Mouse (Mus musculus): ENCODE measurements around the gene Rtn2. TPM values are rescaled to one million over a fixed set of nuclear protein-coding genes. Genes with fewer than 3 reads are reported as not detected.

Gene Rtn2
- polyA plus RNA-seq, 1 experiment, result 6.8 TPM

DNA sequence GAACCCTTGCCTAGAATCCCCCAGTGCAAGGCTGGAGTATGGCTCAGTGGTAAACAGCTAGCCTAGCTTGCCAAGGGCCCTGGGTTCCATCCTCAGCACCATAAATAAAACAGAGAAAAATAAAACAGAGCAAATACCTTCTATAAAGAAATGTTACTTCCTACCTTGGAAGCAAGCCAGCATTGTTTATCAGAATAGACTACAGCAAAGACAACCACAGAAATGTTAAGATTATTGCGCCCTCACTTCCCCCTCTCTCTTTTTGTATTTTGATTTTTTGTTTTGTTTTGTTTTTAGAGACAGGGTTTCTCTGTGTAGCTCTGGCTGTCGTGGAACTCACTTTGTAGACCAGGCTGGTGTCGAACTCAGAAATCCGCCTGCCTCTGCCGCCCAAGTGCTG is 15.4 kb downstream of the Rtn2 start:
- Histone ChIP-seq H3K4me1 (ENCODE audit: control insufficient read depth, insufficient read depth, low read length) (no peaks in the 10 kb centered on the region), H3K4me3 (ENCODE audit: insufficient read depth, low read length) (no peak overlapping the region), H3K27ac (ENCODE audit: insufficient read depth, low read length) (no peak overlapping the region)
- no peak for TF ChIP-seq POLR2A (IDR thresholded peaks at IDR 0.05; ENCODE audit: low read depth, low read length)
- TF ChIP-seq CTCF (IDR thresholded peaks at IDR 0.05; ENCODE audit: borderline replicate concordance, insufficient read depth, low read length), result no peak

DNA sequence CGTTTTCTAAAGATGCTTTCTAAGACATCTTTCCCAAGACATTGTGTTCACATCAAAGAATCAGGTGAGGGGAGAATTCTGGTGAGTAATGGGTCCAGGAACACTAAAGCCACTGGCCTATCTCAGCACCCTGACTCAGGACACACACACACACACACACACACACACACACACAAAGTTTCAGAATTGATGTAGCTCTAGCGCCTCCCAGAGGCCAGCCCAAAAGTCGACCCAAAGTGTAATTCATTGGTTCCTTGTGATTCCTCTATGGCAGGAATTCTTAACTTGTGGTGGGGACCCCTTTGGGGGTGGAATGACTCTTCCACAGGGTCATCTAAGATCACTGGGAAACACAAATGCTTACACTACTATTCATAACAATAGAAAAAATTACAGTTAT is 16.8 kb downstream of the Rtn2 start:
- no peak for TF ChIP-seq POLR2A (IDR thresholded peaks at IDR 0.05; ENCODE audit: low read depth, low read length)
- TF ChIP-seq CTCF (IDR thresholded peaks at IDR 0.05; ENCODE audit: borderline replicate concordance, insufficient read depth, low read length), result peak; percentile 49; the same call in 1 of the 2 replicates
- Histone ChIP-seq H3K27ac (ENCODE audit: insufficient read depth, low read length) (no peak overlapping the region), H3K4me1 (ENCODE audit: control insufficient read depth, insufficient read depth, low read length) (no peaks in the 10 kb centered on the region), H3K4me3 (ENCODE audit: insufficient read depth, low read length) (no peak overlapping the region)

DNA sequence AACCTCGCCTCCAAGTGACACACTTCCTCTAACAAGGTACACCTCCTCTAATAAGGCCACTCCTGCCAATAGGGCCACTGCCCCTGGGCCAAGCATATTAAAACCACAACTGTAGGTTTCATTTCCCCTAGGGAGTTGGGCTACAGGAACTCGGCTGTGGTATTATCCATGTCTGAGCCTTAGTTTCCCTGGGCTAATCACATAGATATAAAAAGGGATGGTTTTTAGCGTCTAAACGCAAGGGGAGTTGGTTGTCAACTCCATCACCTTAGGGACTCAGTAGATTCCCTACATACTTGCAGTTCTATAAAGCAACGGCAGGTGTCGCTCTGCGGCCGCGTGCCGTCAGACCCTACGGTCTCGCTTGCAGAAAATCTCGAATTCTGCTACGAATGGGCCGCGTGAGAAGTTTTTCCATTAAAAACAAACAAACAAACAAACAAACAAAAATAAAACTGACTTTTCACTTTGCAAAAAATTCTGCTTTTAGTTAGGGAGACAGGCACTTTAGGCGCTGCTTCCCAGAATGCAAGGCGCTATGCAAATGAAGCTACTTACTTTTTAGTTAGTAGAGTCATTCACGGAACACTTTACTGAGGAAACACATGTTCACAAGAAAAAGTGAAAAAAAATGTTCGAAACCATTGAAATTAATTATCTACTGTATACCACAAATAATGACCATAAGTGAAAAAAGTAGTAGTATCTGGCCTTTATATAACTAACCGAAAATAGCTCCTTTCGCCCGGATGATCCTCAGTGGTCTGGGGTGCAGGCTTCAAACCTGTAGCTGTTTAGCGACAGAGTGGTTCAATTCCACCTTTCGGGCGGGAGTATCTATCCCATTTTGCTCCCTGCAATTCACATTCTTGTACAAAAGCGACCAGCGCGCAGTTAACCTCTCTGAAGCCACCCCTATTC is 18.3 kb downstream of the Rtn2 start:
- H3K4me3 ChIP-seq (ENCODE audit: insufficient read depth, low read length), result peak overlapping the region; percentile 49
- H3K27ac ChIP-seq (ENCODE audit: insufficient read depth, low read length), result no peak overlapping the region

DNA sequence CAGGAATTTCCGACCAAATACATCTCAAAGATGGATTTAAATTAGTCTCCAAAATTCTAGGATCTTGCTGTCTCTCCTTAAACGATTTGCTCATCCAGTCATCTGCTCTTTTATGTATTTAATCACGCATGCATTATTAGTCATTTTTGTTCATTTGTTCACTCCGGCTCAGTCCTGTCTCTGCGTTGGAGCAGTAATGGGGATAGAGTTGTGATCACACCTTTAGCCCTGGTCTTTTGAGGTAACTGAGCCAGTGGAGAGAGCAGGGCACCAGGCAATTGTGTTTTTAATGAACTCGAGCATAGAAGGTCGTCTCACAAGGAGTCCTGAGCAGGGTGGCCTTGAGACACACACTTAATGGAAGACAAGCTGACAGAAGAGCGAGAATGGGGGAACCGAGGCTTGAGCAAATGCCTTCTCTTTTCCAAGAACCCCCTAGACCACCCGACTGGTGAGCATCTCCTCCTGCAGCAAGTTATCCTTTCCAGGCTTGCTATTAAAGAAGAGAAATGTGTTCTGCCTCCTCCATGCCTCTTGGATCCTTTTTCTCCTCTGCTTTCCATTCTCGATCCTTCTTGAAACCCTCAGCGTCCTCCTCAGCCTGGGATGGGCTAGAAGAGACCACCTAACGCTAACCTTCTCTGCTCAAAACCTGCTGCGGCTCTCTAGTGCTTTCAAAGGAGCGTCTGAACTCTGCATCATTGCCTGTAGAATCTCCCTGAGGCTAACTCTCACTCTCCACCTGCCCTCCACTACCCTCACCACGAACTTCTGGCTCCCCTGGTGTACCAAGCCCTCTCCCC is 19.2 kb downstream of the Rtn2 start:
- Histone ChIP-seq H3K27ac (ENCODE audit: insufficient read depth, low read length) (no peak overlapping the region), H3K4me1 (ENCODE audit: control insufficient read depth, insufficient read depth, low read length) (no peaks in the 10 kb centered on the region), H3K4me3 (ENCODE audit: insufficient read depth, low read length) (peak overlapping the region; percentile 15; the same call in 1 of the 2 replicates)
- TF ChIP-seq CTCF (IDR thresholded peaks at IDR 0.05; ENCODE audit: borderline replicate concordance, insufficient read depth, low read length) (no peak), POLR2A (IDR thresholded peaks at IDR 0.05; ENCODE audit: low read depth, low read length) (no peak)

More for the DNA sequence above, 18.3 kb downstream of the Rtn2 start:
- H3K4me1 ChIP-seq (ENCODE audit: control insufficient read depth, insufficient read depth, low read length), result no peaks in the 10 kb centered on the region
- TF ChIP-seq CTCF (IDR thresholded peaks at IDR 0.05; ENCODE audit: borderline replicate concordance, insufficient read depth, low read length), result peak; percentile 89
- no peak for TF ChIP-seq POLR2A (IDR thresholded peaks at IDR 0.05; ENCODE audit: low read depth, low read length)

DNA sequence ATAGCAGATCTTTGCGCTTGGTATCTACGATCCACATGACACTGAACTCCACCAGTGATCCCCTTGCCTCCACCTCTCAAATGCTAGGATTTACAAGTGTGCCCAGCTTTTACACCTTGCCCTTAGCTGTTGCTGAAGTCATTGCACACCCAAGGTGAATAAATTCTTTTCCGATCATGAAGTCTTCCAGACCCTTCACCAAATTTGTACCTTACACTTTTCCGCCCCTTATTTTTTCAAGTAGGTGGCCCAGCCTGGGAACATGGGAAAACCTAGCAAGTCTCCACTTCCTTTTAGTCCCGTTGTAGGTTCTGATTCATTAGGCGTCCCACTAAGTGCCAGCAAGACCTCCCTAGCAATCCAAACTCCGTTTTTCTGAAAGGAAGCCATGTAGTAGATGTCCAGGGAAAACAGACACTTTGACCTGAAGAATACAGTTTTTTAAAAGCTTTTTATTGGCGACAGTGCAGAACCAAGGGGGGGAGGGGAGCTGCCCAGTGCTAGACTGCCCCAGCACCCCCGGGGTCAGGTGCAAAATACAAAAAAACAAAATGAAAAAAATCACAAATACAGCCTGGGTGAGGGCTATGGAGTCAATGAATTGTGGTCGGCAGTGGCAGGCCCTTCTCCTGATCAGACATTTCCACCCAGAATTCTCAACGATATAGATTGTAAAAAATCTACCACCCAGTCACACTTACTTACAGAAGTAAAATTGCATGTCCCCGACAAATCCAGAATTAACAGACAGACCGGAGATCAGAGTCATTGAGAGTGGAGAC is 20.0 kb downstream of the Rtn2 start:
- H3K27ac ChIP-seq (ENCODE audit: insufficient read depth, low read length), result no peak overlapping the region
- no peak for TF ChIP-seq POLR2A (IDR thresholded peaks at IDR 0.05; ENCODE audit: low read depth, low read length)
- no peak for TF ChIP-seq CTCF (IDR thresholded peaks at IDR 0.05; ENCODE audit: borderline replicate concordance, insufficient read depth, low read length)
- no peak overlapping the region for H3K4me3 ChIP-seq (ENCODE audit: insufficient read depth, low read length)
- H3K4me1 ChIP-seq (ENCODE audit: control insufficient read depth, insufficient read depth, low read length), result no peaks in the 10 kb centered on the region

DNA sequence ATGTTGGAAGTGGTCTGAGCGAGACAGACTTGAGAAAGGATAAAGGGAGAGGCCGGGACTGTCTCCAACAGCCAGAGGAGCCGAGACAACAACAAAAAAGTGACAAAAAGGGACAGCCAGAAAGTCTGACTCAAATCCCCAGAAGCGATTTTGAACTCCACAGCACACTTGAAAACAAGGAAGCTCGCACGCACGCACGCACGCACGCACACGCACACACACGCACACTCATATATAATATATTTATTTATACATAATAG is 20.6 kb downstream of the Rtn2 start:
- H3K4me3 ChIP-seq (ENCODE audit: insufficient read depth, low read length), result no peak overlapping the region
- H3K27ac ChIP-seq (ENCODE audit: insufficient read depth, low read length), result no peak overlapping the region
- TF ChIP-seq CTCF (IDR thresholded peaks at IDR 0.05; ENCODE audit: borderline replicate concordance, insufficient read depth, low read length) (no peak), POLR2A (IDR thresholded peaks at IDR 0.05; ENCODE audit: low read depth, low read length) (no peak)
- H3K4me1 ChIP-seq (ENCODE audit: control insufficient read depth, insufficient read depth, low read length), result no peaks in the 10 kb centered on the region

DNA sequence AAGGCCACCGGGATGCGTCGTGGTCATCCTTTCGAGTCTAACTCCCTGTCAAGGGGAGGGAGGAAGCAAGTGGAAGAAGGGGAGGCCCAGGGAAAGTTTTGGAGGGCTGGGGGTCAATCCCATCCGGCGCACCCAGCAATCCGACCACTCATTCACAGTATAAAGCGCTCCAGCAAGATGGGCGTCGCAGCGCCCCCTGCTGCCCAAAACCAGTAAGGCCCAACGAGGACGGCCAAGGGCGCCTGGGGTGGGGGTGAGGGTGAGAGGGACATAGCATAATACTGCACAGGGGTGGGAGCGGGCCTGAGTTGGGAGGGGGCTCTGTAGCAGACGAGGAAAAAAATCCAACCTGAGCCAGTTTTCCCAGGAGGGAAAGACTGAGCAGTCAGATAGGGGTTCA is 21.3 kb downstream of the Rtn2 start:
- TF ChIP-seq POLR2A (IDR thresholded peaks at IDR 0.05; ENCODE audit: low read depth, low read length) (no peak), CTCF (IDR thresholded peaks at IDR 0.05; ENCODE audit: borderline replicate concordance, insufficient read depth, low read length) (peak; percentile 74)
- Histone ChIP-seq H3K4me3 (ENCODE audit: insufficient read depth, low read length) (no peak overlapping the region), H3K27ac (ENCODE audit: insufficient read depth, low read length) (no peak overlapping the region), H3K4me1 (ENCODE audit: control insufficient read depth, insufficient read depth, low read length) (no peaks in the 10 kb centered on the region)

DNA sequence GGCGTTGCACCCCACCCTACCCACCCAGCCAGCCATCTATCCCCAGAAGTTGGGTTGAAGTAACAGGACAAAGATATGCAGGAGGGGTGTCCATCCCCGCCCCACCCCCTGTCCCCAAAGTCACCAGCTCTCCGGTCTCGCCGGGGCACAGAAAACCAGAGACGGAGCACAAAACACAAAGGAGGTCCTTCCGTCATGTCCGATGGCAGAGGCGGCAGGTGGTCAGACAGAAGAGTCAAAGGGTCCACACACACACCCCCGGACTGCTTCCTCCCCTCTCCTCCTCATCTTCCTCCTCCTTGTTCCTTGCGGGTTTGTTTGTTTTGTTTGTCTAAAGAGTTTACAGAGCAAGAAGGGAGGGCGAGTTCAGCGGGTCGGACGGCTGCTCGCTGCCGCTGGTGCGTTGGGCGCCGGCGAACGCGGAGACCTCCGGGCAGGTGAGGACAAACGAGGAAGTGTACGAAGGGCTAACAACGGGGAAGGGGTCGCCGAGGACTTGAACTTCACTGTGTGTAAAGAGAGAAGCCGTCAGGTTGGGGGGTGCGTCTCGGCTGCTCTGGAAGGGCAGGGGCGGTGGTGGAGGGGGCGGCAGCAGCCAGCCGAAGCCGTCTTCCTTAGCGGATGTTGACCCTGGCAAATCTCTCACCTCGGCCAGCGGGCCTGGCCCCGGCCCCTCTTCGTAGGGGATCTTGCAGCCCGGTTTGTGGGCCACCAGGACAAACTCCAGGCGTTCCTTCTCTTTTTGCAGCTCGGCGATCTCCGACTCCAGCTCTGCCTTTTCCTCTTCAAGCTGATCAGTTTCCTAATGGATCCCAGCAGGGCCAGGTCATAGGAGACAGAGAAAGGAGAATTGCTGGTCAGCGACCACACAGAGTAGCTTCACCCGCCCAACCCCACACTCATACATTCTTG is 22.3 kb downstream of the Rtn2 start:
- no peak for TF ChIP-seq POLR2A (IDR thresholded peaks at IDR 0.05; ENCODE audit: low read depth, low read length)
- no peak for TF ChIP-seq CTCF (IDR thresholded peaks at IDR 0.05; ENCODE audit: borderline replicate concordance, insufficient read depth, low read length)
- Histone ChIP-seq H3K27ac (ENCODE audit: insufficient read depth, low read length) (no peak overlapping the region), H3K4me3 (ENCODE audit: insufficient read depth, low read length) (no peak overlapping the region), H3K4me1 (ENCODE audit: control insufficient read depth, insufficient read depth, low read length) (no peaks in the 10 kb centered on the region)

DNA sequence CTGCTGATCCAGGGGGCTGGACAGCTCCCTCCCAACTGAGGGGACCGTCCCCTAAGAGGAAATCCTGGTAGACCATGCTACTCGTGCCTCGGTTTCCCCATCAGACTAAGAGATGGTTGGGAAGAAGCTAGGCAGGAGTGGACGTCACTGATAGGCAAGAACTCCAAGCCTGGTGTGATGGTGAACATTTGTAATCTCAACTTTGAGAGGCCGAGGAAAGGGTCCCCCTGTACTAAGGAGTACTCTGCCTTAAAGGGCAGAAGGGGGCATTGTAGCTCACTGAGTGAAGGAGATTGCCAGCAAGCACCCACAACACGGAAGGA is 22.9 kb downstream of the Rtn2 start:
- no peak overlapping the region for H3K4me3 ChIP-seq (ENCODE audit: insufficient read depth, low read length)
- no peaks in the 10 kb centered on the region for H3K4me1 ChIP-seq (ENCODE audit: control insufficient read depth, insufficient read depth, low read length)
- no peak overlapping the region for H3K27ac ChIP-seq (ENCODE audit: insufficient read depth, low read length)
- no peak for TF ChIP-seq POLR2A (IDR thresholded peaks at IDR 0.05; ENCODE audit: low read depth, low read length)
- no peak for TF ChIP-seq CTCF (IDR thresholded peaks at IDR 0.05; ENCODE audit: borderline replicate concordance, insufficient read depth, low read length)

Data from embryonic fibroblast, embryonic 13.5 days (primary cell).